Mouse (Mus musculus) liver, adult 2 months (tissue): ENCODE data around the gene Pdzph1. TPM values are rescaled to one million over a fixed set of nuclear protein-coding genes. Genes with fewer than 3 reads are reported as not detected.

Experiments used
- DNase-seq: peaks from one replicate; pipeline ENCODE4 v3.0.0-alpha.2; 2011; ENCODE audit warnings: low read depth, low spot score; ENCODE audit errors: extremely low read depth
- H3K27ac ChIP-seq: fragments of 200-500 bp; replicated peaks from 2 replicates; pipeline ENCODE4 v1.5.1; 2012; ENCODE audit warnings: low read depth, mild to moderate bottlenecking, control low read depth, inconsistent platforms, low read length; ENCODE audit not compliant: insufficient read depth
- H3K27me3 ChIP-seq: fragments of 200-500 bp; 2 replicates; pipeline ENCODE4 v1.6.1; 2012; ENCODE audit warnings: mild to moderate bottlenecking, moderate library complexity, low read length, inconsistent platforms; ENCODE audit not compliant: control insufficient read depth, insufficient read depth
- H3K36me3 ChIP-seq: fragments of 200-500 bp; 2 replicates; pipeline ENCODE4 v1.6.1; 2012; ENCODE audit warnings: low read length, inconsistent platforms; ENCODE audit not compliant: control insufficient read depth, insufficient read depth
- H3K4me1 ChIP-seq: fragments of 200-500 bp; 2 replicates; pipeline ENCODE4 v1.6.1; 2011; ENCODE audit warnings: low read length; ENCODE audit not compliant: control insufficient read depth, insufficient read depth
- H3K4me3 ChIP-seq: fragments of 200-500 bp; 2 replicates; pipeline ENCODE4 v1.5.1; 2011; ENCODE audit warnings: low read depth, mild to moderate bottlenecking, control low read depth, low read length, moderate library complexity; ENCODE audit not compliant: insufficient read depth
- H3K79me2 ChIP-seq: fragments of 200-500 bp; 2 replicates; pipeline ENCODE4 v1.6.1; 2012; ENCODE audit warnings: inconsistent platforms, mild to moderate bottlenecking, low read length, moderate library complexity; ENCODE audit not compliant: control insufficient read depth, insufficient read depth
- H3K9ac ChIP-seq: fragments of 200-500 bp; 2 replicates; pipeline ENCODE4 v1.6.1; 2012; ENCODE audit warnings: low read depth, mild to moderate bottlenecking, control low read depth, inconsistent platforms, low read length
- CTCF ChIP-seq: fragments of 200-500 bp; IDR thresholded peaks from 2 replicates; pipeline ENCODE4 v1.5.1; 2011; ENCODE audit warnings: low read depth, low read length, control low read depth
- POLR2A ChIP-seq: fragments of 200-500 bp; IDR thresholded peaks from 2 replicates; pipeline ENCODE4 v1.6.1; 2011; ENCODE audit warnings: low read length, control low read depth; ENCODE audit not compliant: insufficient read depth; ENCODE audit errors: extremely low read depth
- WGBS: fragments of 180-500 bp; shearing (Covaris S2); methylation state at CpG from one replicate; pipeline ENCODE4 v1.1.7; 2018; 5-methylcytosine and 5-hydroxymethylcytosine counted together
- polyA plus RNA-seq: library from polyadenylated mRNA; depleted of rRNA; stranded (reverse); fragments of >200 nt; gene quantifications from 2 replicates; pipeline ENCODE4 v1.2.3, GENCODE M21; 2012; rRNA removed
- total RNA-seq: library from RNA; depleted of rRNA; stranded (reverse); fragments of >200 nt; gene quantifications from 2 replicates; pipeline ENCODE4 v1.2.3, GENCODE M21; 2014; rRNA removed

Gene Pdzph1
- total and polyA plus RNA-seq, 2 experiments = not detected

DNA sequence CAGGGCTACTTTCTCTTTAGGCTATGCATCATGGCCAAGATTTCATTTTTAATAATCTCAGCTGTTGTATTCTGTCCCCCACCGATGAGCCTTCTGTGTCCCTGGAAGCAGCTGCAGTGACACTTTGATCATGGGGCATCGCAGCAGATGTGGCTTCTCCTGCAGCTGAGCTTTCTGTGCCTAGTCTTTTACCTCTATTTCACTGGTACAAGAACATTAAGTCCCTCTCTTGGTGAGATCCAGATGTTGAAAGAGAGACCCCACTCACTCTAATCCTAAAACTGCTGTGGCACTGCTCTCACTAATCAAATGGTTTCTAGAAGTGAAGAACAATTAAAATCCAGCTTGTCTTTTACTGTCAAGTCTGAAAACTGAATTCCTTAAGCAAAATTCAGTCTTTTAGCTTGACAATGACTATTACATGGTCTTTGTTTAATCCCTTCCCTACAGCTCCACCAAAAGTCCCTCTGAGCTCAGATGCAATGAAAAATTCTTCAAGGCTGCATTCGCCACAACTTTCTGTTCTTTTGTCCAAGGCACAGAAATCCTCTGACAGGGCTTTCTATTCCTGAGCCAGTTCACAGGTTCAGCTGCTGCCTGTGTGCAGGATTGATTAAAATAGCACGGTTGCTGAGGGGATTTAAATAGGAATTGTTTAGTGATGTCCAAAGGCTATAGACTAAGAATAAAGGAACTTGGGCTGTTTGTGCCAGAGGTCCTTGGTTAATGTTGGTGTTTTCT is 101.1 kb downstream of the Pdzph1 start:
- TF ChIP-seq POLR2A = no peak
- TF ChIP-seq CTCF = no peak
- peaks cover 8% of the 10 kb centered on the region for H3K4me1 ChIP-seq
- no peaks in the 10 kb centered on the region for H3K27me3 ChIP-seq
- H3K79me2 ChIP-seq = no peaks in the 10 kb centered on the region
- WGBS = 79% methylated on average over 4 of the region's 4 CpGs
- no peaks in the 10 kb centered on the region for H3K36me3 ChIP-seq
- no peak overlapping the region for H3K27ac ChIP-seq
- no peak overlapping the region for H3K9ac ChIP-seq
- no peak for DNase-seq
- H3K4me3 ChIP-seq = no peak overlapping the region

DNA sequence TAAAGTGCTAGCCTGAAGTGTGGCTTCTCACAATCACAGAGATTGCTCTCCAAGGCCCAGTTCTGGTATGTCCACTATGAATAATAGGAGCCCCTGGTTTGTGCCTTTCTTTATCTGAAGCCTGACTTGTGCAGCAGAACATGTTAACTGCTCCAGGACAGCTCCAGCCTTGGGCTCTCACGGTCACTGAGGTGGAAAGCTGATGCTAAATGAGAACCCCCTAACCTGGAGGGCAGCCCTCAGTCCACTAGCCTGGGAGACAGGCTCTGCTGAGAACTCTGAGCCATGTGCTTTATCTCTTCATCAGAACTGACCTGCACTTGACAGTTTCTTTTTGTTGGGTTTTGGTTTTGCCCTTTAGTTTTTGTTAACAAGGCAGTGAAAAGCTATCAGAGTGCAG is 106.8 kb downstream of the Pdzph1 start:
- no peaks in the 10 kb centered on the region for H3K36me3 ChIP-seq
- H3K27me3 ChIP-seq = no peaks in the 10 kb centered on the region
- H3K9ac ChIP-seq = no peak overlapping the region
- no peak for TF ChIP-seq POLR2A
- TF ChIP-seq CTCF = no peak
- no peaks in the 10 kb centered on the region for H3K79me2 ChIP-seq
- no peaks in the 10 kb centered on the region for H3K4me1 ChIP-seq
- H3K4me3 ChIP-seq = no peak overlapping the region
- H3K27ac ChIP-seq = no peak overlapping the region
- DNase-seq = no peak
- WGBS = 45% methylated on average over 1 of the region's 1 CpGs

DNA sequence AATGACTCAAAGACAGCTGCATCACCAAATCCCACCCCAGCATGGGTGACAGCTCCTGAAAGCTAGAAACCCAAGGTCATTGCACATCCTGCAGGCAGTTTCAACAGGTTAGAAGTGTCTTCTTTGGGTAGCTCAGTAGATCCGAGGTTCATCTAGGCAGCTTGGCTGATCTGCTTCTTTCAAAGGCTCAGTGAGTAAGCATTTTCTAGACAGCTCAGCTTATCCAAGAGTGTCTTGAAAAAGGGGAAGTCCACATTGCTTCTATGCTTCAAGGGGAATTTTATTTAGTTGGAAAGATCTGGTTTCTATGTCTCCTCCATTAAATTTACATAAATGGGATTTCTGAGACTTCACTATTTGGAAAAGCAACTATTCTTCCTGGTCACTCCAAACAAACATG is 117.8 kb downstream of the Pdzph1 start:
- Histone ChIP-seq H3K27me3 (no peaks in the 10 kb centered on the region), H3K36me3 (no peaks in the 10 kb centered on the region), H3K4me3 (no peak overlapping the region), H3K79me2 (no peaks in the 10 kb centered on the region), H3K27ac (no peak overlapping the region), H3K9ac (no peak overlapping the region), H3K4me1 (no peaks in the 10 kb centered on the region)
- TF ChIP-seq POLR2A (no peak), CTCF (no peak)
- DNase-seq = no peak
- 35% methylated on average over 1 of the region's 1 CpGs for WGBS

DNA sequence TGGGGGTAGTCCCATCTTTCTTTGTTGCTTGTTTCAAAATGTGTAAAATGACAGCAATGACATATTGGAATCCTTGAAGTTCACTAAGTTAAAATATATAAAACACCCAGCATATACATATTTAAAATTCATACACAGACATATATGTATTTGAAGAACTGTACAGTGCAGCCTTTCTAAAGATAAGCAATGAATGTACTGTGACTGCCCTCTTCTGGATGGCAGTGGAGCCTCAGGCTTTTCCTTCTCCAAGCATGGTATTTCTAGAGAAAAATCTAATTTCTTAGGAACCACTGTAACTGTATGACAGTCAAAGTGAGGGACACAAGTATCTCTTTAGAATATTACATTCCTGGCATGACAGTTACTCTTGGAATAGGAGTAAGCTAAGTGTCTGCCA is 120.4 kb downstream of the Pdzph1 start:
- Histone ChIP-seq H3K4me1 (no peaks in the 10 kb centered on the region), H3K27me3 (no peaks in the 10 kb centered on the region), H3K79me2 (no peaks in the 10 kb centered on the region), H3K36me3 (no peaks in the 10 kb centered on the region), H3K9ac (no peak overlapping the region), H3K27ac (no peak overlapping the region), H3K4me3 (no peak overlapping the region)
- TF ChIP-seq POLR2A (no peak), CTCF (no peak)
- no peak for DNase-seq

Other genes starting within 250 kb of the Pdzph1 start
- gene Nudt12, start 22.0 kb upstream of the Pdzph1 start, total RNA-seq = 48.0 and 48.3 TPM in 2 replicates
- 13.6 and 16.7 TPM in 2 replicates for gene Nudt12, start 22.0 kb upstream of the Pdzph1 start, polyA plus RNA-seq